Mouse (Mus musculus): Measurements from ENCODE around the gene Snd1.

DNA sequence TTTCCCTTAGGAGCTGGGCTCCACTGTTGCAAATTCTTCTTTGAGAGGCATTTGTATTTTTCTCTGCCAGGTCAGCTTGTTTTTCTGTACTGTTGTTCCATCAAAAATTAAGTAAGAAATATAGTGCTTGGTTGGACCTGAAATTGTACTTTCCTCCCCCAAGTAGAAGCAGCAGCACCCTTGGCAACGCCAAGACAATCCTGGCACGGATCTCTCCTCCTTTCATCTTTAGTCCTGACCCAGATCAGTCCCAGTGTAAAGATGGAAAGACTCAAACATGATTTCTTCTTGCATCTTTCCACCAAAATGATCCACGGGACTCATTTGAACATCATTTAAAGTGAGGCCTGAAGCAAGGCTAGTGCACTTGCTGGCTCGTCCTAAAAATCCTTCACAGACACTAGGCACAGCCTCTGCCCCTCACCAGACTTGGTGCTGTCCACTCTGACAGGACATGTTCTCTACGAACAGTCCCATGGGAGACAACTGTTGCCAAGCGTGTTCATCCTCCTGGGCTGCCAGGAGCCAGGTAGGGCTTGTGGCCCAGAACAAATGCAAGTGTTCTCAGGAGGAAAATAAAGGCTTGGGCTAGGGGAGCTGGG is 328.8 kb downstream of the Snd1 start:
- TF ChIP-seq FLI1 (IDR thresholded peaks at IDR 0.05; ENCODE audit: low read length) (no peak), GATA1 (IDR thresholded peaks at IDR 0.05; ENCODE audit: borderline replicate concordance, low read length) (no peak)
